Mouse (Mus musculus) embryonic facial prominence, embryonic 12.5 days (tissue): ENCODE measurements around the gene Stx11. TPM values are rescaled to one million over a fixed set of nuclear protein-coding genes. Genes with fewer than 3 reads are reported as not detected.

Experiments
- ATAC-seq: fragments of 200-750 bp; cut with Nextera tagmentation; 2 replicates; pipeline ENCODE4 v1.8.0; 2017; ENCODE audit not compliant: insufficient number of reproducible peaks, insufficient read depth, low FRiP score, low TSS enrichment
- H3K27ac ChIP-seq: fragments of 300-500 bp; sonication (generic); 2 replicates; pipeline ENCODE4 v1.5.1; 2016; ENCODE audit warnings: mild to moderate bottlenecking
- H3K27me3 ChIP-seq: fragments of 300-500 bp; sonication (generic); 2 replicates; pipeline ENCODE4 v1.6.1; 2016; ENCODE audit warnings: mild to moderate bottlenecking, moderate library complexity
- H3K36me3 ChIP-seq: fragments of 300-500 bp; sonication (generic); 2 replicates; pipeline ENCODE4 v1.6.1; 2016; ENCODE audit warnings: mild to moderate bottlenecking
- H3K4me1 ChIP-seq: fragments of 300-500 bp; sonication (generic); 2 replicates; pipeline ENCODE4 v1.6.1; 2016
- H3K4me2 ChIP-seq: fragments of 300-500 bp; sonication (generic); replicated peaks from 2 replicates; pipeline ENCODE4 v1.6.1; 2016; ENCODE audit warnings: mild to moderate bottlenecking, moderate library complexity
- H3K4me3 ChIP-seq: fragments of 300-500 bp; sonication (generic); 2 replicates; pipeline ENCODE4 v1.5.1; 2016; ENCODE audit warnings: mild to moderate bottlenecking
- H3K9ac ChIP-seq: fragments of 300-500 bp; sonication (generic); 2 replicates; pipeline ENCODE4 v1.6.1; 2016; ENCODE audit warnings: mild to moderate bottlenecking, moderate library complexity
- H3K9me3 ChIP-seq: fragments of 300-500 bp; sonication (generic); 2 replicates; pipeline ENCODE4 v1.6.1; 2016; ENCODE audit warnings: mild to moderate bottlenecking, moderate library complexity
- WGBS: fragments of 180-500 bp; shearing (Covaris S2); methylation state at CpG from one replicate; pipeline ENCODE4 v1.1.7; 2016; 5-methylcytosine and 5-hydroxymethylcytosine counted together
- polyA plus RNA-seq: library from polyadenylated mRNA; unstranded; fragments of >200 nt; fragmentation: Nextera tagmentation; extraction: Ambion mirVana; gene quantifications from 2 replicates; pipeline ENCODE4 v1.2.1, GENCODE M21; 2016

The Stx11 gene
- polyA plus RNA-seq, 1 experiment from 2014 or later, result 4.3 TPM

DNA sequence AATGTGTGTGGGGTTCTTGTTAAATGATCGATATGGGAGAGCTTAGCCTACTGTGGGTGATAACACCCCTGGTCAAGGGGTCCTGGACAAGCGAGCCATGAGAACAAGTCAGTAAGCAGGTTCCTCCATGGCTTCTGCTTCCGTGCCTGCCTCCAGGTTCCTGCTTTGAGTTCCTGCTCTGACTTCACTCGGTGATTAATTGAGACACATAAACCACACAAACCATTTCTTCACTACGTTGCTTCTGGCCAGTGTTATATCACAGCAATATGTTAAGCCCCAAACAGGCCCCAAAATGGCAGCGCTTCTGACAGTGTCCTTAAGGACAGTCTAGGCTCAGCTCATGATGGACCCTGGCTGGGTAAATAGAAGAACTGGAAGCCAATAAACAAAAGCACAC is 35.9 kb downstream of the Stx11 start:
- Histone ChIP-seq H3K9ac (no peak overlapping the region), H3K27me3 (no peaks in the 10 kb centered on the region), H3K27ac (no peak overlapping the region), H3K9me3 (no peaks in the 10 kb centered on the region), H3K36me3 (no peaks in the 10 kb centered on the region), H3K4me2 (no peak overlapping the region), H3K4me1 (peaks cover 14% of the 10 kb centered on the region; the same call in 1 of the 2 replicates), H3K4me3 (no peak overlapping the region)
- no peak for ATAC-seq
- 86% methylated on average over 6 of the region's 6 CpGs for WGBS

- H3K4me3 ChIP-seq, result peak overlapping the region; percentile 65
- H3K4me2 ChIP-seq, result peak overlapping the region; percentile 56
- no peaks in the 10 kb centered on the region for H3K36me3 ChIP-seq
- peaks cover 7% of the 10 kb centered on the region; the same call in 1 of the 2 replicates for H3K4me1 ChIP-seq
- no peaks in the 10 kb centered on the region for H3K9me3 ChIP-seq
- under 1% methylated on average over 54 of the region's 55 CpGs for WGBS
- peak; percentile 91 for ATAC-seq
- no peaks in the 10 kb centered on the region for H3K27me3 ChIP-seq
- peak overlapping the region; percentile 88 for H3K27ac ChIP-seq
- peak overlapping the region; percentile 46 for H3K9ac ChIP-seq
Observed at GRCm38 (mm10) chr10:12922574-12923353, 41.3 kb downstream of the Stx11 start.

DNA sequence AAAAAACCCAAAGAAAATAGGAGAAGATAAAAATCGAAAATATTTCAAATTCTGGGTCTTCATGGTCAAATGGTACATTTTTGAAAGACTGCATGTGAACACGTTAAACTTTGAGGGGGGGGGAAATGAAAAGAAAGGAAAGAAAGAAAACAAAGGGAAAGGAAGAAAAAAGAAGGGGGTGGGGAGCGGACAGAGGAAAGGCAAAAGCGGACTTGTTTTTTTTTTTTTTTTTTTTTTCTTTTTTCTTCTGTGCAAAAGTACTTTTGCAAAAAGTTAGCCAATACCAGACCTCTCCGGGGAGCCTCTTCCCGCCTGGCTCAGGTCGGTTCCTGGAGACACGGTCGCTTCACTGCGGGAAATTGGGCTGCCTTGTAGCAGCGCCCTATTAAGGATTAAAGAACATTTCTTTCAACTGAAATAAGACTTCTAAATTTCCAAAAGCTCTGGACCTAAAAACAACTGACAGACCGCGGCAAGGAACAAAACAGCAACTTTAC is 42.0 kb downstream of the Stx11 start:
- no peaks in the 10 kb centered on the region for H3K27me3 ChIP-seq
- no peaks in the 10 kb centered on the region for H3K9me3 ChIP-seq
- 3% methylated on average over 13 of the region's 13 CpGs for WGBS
- ATAC-seq, result peak; percentile 23; the same call in 1 of the 2 replicates
- peak overlapping the region; percentile 88 for H3K27ac ChIP-seq
- H3K4me2 ChIP-seq, result peak overlapping the region; percentile 56; the same call in 1 of the 2 replicates
- no peaks in the 10 kb centered on the region for H3K36me3 ChIP-seq
- H3K9ac ChIP-seq, result no peak overlapping the region
- peaks cover 7% of the 10 kb centered on the region; the same call in 1 of the 2 replicates for H3K4me1 ChIP-seq
- peak overlapping the region; percentile 65 for H3K4me3 ChIP-seq

DNA sequence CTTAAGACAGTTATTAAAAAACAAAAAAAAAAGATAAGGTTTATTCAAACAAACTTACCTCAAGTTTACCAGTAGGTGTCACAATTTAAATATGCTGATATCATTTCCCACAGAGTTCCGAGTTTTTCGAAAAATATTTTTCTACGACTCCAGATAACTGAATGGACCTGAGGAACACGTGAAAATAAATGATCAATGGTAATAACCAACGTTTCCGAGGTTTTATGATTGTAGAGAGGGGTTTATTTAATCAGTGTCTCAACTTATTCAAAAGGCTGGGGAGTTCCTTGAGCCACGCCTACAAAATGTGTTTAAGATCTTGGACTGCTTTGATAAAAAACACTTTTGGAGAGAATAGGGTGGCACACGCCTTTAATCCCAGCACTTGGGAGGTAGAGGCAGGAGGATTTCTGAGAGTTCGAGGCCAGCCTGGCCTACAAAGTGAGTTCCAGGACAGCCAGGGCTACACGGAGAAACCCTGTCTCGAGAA is 42.5 kb downstream of the Stx11 start:
- Histone ChIP-seq H3K4me1 (peaks cover 7% of the 10 kb centered on the region; the same call in 1 of the 2 replicates), H3K9ac (no peak overlapping the region), H3K9me3 (no peaks in the 10 kb centered on the region), H3K4me3 (peak overlapping the region; percentile 65), H3K27ac (no peak overlapping the region), H3K4me2 (peak overlapping the region; percentile 56; the same call in 1 of the 2 replicates), H3K36me3 (no peaks in the 10 kb centered on the region), H3K27me3 (no peaks in the 10 kb centered on the region)
- no peak for ATAC-seq
- WGBS, result 44% methylated on average over 11 of the region's 11 CpGs

DNA sequence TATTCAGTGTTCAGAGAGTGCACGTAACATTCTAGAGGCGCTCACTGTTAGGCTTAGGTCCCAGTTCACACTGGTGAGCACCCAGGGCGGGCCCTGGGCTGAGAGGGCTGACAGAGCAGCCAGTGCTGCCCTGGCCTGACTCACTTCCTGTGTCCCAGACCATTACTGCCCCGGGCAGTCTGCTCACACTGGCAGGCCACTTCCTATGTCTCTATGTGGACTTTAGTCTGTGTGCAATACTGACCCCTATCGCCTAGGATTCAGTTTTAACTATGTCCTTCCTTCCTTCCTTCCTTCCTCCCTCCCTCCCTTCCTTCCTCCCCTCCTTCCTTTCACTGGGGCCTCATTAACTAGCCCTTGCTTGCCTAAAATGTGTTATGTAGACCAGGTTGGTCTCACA is 44.8 kb downstream of the Stx11 start:
- Histone ChIP-seq H3K4me1 (peaks cover 14% of the 10 kb centered on the region; the same call in 1 of the 2 replicates), H3K9me3 (no peaks in the 10 kb centered on the region), H3K4me2 (no peak overlapping the region), H3K27me3 (no peaks in the 10 kb centered on the region), H3K27ac (no peak overlapping the region), H3K4me3 (no peak overlapping the region), H3K36me3 (no peaks in the 10 kb centered on the region), H3K9ac (no peak overlapping the region)
- 44% methylated on average over 5 of the region's 5 CpGs for WGBS
- no peak for ATAC-seq

- H3K4me3 ChIP-seq, result no peak overlapping the region
- no peaks in the 10 kb centered on the region for H3K36me3 ChIP-seq
- ATAC-seq, result no peak
- no peak overlapping the region for H3K4me2 ChIP-seq
- 37% methylated on average over 1 of the region's 1 CpGs for WGBS
- H3K27me3 ChIP-seq, result no peaks in the 10 kb centered on the region
- H3K9me3 ChIP-seq, result no peaks in the 10 kb centered on the region
- no peak overlapping the region for H3K27ac ChIP-seq
- no peak overlapping the region for H3K9ac ChIP-seq
- H3K4me1 ChIP-seq, result peaks cover 7% of the 10 kb centered on the region; the same call in 1 of the 2 replicates
Observed at GRCm38 (mm10) chr10:12917626-12918025, 46.5 kb downstream of the Stx11 start.

DNA sequence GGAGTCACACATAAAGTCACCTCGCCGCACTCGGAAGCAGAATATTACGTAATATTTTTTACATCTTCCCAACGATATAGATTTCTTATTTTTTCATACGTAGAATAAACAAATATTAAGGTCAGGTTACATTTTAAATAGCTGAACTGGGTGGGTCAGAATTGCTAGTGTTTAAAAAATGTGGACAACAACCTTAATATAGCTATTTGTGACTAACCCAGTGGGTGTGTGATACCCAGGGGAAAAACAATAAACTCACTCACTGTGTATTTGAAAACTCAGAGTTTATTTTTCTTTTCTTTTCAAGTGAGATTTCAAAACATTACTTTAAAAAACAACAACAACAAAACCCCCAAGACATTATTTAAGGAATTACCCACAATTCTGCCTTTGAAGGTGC is 47.7 kb downstream of the Stx11 start:
- H3K4me3 ChIP-seq, result no peak overlapping the region
- no peaks in the 10 kb centered on the region for H3K27me3 ChIP-seq
- no peaks in the 10 kb centered on the region for H3K36me3 ChIP-seq
- H3K27ac ChIP-seq, result no peak overlapping the region
- ATAC-seq, result no peak
- H3K9me3 ChIP-seq, result no peaks in the 10 kb centered on the region
- no peak overlapping the region for H3K9ac ChIP-seq
- H3K4me2 ChIP-seq, result no peak overlapping the region
- peaks cover 7% of the 10 kb centered on the region; the same call in 1 of the 2 replicates for H3K4me1 ChIP-seq
- 72% methylated on average over 6 of the region's 6 CpGs for WGBS

DNA sequence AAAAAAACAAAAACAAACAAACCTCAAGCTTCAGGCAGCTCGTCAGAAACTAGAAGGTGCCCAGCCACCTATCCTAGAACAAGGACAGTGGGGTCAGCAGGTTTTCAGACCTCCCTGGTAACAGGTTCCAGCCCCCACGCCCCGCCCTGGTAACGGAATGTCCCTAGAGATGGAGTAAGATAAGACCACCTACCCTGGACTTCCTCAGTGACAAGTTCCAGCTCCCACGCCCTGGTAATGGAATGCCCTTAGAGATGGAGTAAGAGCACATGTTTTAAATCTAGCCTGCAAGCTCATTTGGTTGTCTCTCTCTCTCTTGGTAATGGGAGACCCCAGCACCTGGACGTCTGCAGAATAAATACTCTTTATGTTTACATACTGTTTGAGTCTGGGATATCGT is 48.3 kb downstream of the Stx11 start:
- Histone ChIP-seq H3K4me1 (peaks cover 7% of the 10 kb centered on the region; the same call in 1 of the 2 replicates), H3K9ac (no peak overlapping the region), H3K4me3 (no peak overlapping the region), H3K27ac (peak overlapping the region; percentile 54; the same call in 1 of the 2 replicates), H3K36me3 (no peaks in the 10 kb centered on the region), H3K27me3 (no peaks in the 10 kb centered on the region), H3K9me3 (no peaks in the 10 kb centered on the region), H3K4me2 (no peak overlapping the region)
- WGBS, result 29% methylated on average over 7 of the region's 7 CpGs
- peak; percentile 48; the same call in 1 of the 2 replicates for ATAC-seq

- H3K36me3 ChIP-seq, result no peaks in the 10 kb centered on the region
- ATAC-seq, result no peak
- peaks cover 7% of the 10 kb centered on the region; the same call in 1 of the 2 replicates for H3K4me1 ChIP-seq
- 0 out of 2 replicates have a peak overlapping the region, but pooled peaks have one; percentile 17 for H3K27ac ChIP-seq
- 96% methylated on average over 1 of the region's 1 CpGs for WGBS
- H3K27me3 ChIP-seq, result no peaks in the 10 kb centered on the region
- H3K9me3 ChIP-seq, result no peaks in the 10 kb centered on the region
- H3K4me2 ChIP-seq, result no peak overlapping the region
- no peak overlapping the region for H3K9ac ChIP-seq
- H3K4me3 ChIP-seq, result no peak overlapping the region
Observed at GRCm38 (mm10) chr10:12914203-12914602, 49.9 kb downstream of the Stx11 start.

DNA sequence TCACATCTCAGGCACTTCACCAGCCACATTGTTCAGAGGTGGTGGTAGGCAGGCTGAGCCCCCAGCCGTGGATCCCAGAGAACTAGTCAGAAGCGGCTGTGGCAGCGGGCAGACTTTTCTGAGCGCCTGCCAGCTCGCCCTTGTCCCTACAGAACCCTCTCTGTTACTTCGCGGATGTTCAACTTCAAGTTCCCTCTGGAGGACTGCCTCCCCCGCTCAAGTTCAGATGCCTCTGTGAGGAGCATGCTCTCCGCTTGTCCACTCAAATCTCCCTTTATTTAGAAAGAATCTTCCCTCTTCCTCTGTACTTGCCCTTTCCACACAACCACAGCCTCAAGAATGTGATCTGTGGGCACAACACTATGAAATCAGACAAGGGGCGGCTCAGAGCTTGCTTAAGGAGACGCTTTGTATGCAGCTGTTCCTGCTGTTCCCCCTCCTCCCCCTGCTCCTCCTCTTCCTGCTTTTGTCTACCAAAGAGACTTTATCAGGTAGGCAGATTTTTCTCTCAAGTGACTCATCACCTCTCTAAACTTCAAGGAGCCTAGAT is 52.0 kb downstream of the Stx11 start:
- Histone ChIP-seq H3K4me2 (no peak overlapping the region), H3K9me3 (no peaks in the 10 kb centered on the region), H3K27ac (peak overlapping the region; percentile 66), H3K4me3 (no peak overlapping the region), H3K9ac (no peak overlapping the region), H3K36me3 (no peaks in the 10 kb centered on the region), H3K27me3 (no peaks in the 10 kb centered on the region), H3K4me1 (peaks cover 7% of the 10 kb centered on the region; the same call in 1 of the 2 replicates)
- ATAC-seq, result no peak
- 51% methylated on average over 11 of the region's 11 CpGs for WGBS

- peaks cover 7% of the 10 kb centered on the region; the same call in 1 of the 2 replicates for H3K4me1 ChIP-seq
- H3K36me3 ChIP-seq, result no peaks in the 10 kb centered on the region
- H3K27me3 ChIP-seq, result no peaks in the 10 kb centered on the region
- H3K4me3 ChIP-seq, result no peak overlapping the region
- no peak for ATAC-seq
- H3K9ac ChIP-seq, result no peak overlapping the region
- no peak overlapping the region for H3K4me2 ChIP-seq
- peak overlapping the region; percentile 66; the same call in 1 of the 2 replicates for H3K27ac ChIP-seq
- 86% methylated on average over 13 of the region's 13 CpGs for WGBS
- H3K9me3 ChIP-seq, result no peaks in the 10 kb centered on the region
Observed at GRCm38 (mm10) chr10:12911451-12911850, 52.6 kb downstream of the Stx11 start.
